In genomic region chr7:128854690-128855343, GRCm38 (mm10) we compare ENCODE assay signal across 11 mouse cellular contexts.
DNase-seq lines count a peak whose midpoint lies in the region; ATAC-seq and TF ChIP-seq lines count a peak whose summit lies in the region.
"Had no signal": no experiment of that assay in that cellular context is flagged by ENCODE, and none has a peak within 500 bp of the region (broad histone marks: within the 10 kb centered on the region; RNA-seq: fewer than 3 reads in every experiment).

No protein-coding gene starts in this region.

- H3K9ac ChIP-seq in heart, embryonic 16.5 days (ENCODE audit: low read length): no peak overlapping the region
- H3K9ac ChIP-seq in stomach, embryonic 15.5 days: no peak overlapping the region
- no peak overlapping the region for H3K9ac ChIP-seq in stomach, postnatal 0 days (ENCODE audit: low read length)
- H3K9ac ChIP-seq in forebrain, postnatal 0 days: no peak overlapping the region
- H3K9ac ChIP-seq: midbrain, embryonic 13.5 days had no signal

- TF ChIP-seq EP300 in stomach, postnatal 0 days (optimal IDR thresholded peaks at IDR 0.05): no peak

- 20% methylated on average over 18 of the region's 18 CpGs for WGBS in heart, embryonic 16.5 days
- 57% methylated on average over 18 of the region's 18 CpGs for WGBS in stomach, embryonic 15.5 days
- WGBS in stomach, postnatal 0 days: 56% methylated on average over 18 of the region's 18 CpGs
- WGBS in forebrain, postnatal 0 days: 44% methylated on average over 18 of the region's 18 CpGs

- H3K4me2 ChIP-seq in heart, embryonic 16.5 days (ENCODE audit: low read depth, low read length): peak overlapping the region; percentile 29; the same call in 1 of the 2 replicates
- H3K4me2 ChIP-seq in stomach, embryonic 15.5 days: no peak overlapping the region
- H3K4me2 ChIP-seq in stomach, postnatal 0 days (replicated peaks; ENCODE audit: low read depth): no peak overlapping the region
- peak overlapping the region; percentile 6; the same call in 1 of the 2 replicates for H3K4me2 ChIP-seq in forebrain, postnatal 0 days (ENCODE audit: low read depth)
- H3K4me2 ChIP-seq: midbrain, embryonic 13.5 days had no signal

- 0 out of 2 replicates have a peak, but pooled peaks cover 2% of the 10 kb centered on the region for H3K9me3 ChIP-seq in heart, embryonic 16.5 days (replicated peaks; ENCODE audit: control insufficient read depth, low read length)
- H3K9me3 ChIP-seq in stomach, embryonic 15.5 days: no peaks in the 10 kb centered on the region
- no peaks in the 10 kb centered on the region for H3K9me3 ChIP-seq in stomach, postnatal 0 days (ENCODE audit: control insufficient read depth, low read length)
- H3K9me3 ChIP-seq in forebrain, postnatal 0 days (ENCODE audit: low read length): no peaks in the 10 kb centered on the region

- H3K4me1 ChIP-seq in heart, embryonic 16.5 days (ENCODE audit: control insufficient read depth, insufficient read depth, low read length): peaks cover 6% of the 10 kb centered on the region
- no peaks in the 10 kb centered on the region for H3K4me1 ChIP-seq in stomach, embryonic 15.5 days
- H3K4me1 ChIP-seq in stomach, postnatal 0 days (replicated peaks; ENCODE audit: control insufficient read depth, insufficient read depth): no peaks in the 10 kb centered on the region
- H3K4me1 ChIP-seq in forebrain, postnatal 0 days (ENCODE audit: insufficient read depth): no peaks in the 10 kb centered on the region
- H3K4me1 ChIP-seq: midbrain, embryonic 13.5 days had no signal

- H3K27ac ChIP-seq in heart, embryonic 16.5 days (ENCODE audit: low read length): no peak overlapping the region
- no peak overlapping the region for H3K27ac ChIP-seq in stomach, embryonic 15.5 days
- H3K27ac ChIP-seq in stomach, postnatal 0 days (replicated peaks): no peak overlapping the region
- H3K27ac ChIP-seq in forebrain, postnatal 0 days (ENCODE audit: low read depth, low read length): no peak overlapping the region
- H3K27ac ChIP-seq in gastrocnemius, adult 2 months: no peak overlapping the region
- H3K27ac ChIP-seq: midbrain, embryonic 13.5 days had no signal

- TF ChIP-seq CTCF in stomach, postnatal 0 days (IDR thresholded peaks at IDR 0.05; ENCODE audit: low read depth): no peak
- TF ChIP-seq CTCF in forebrain, postnatal 0 days (IDR thresholded peaks at IDR 0.05; ENCODE audit: low read depth): no peak
- TF ChIP-seq CTCF in gastrocnemius, adult 2 months (IDR thresholded peaks at IDR 0.05): no peak

- intact Hi-C loops in gastrocnemius, adult 2 months (cut with DNase I): no loop called here

- no peak overlapping the region for H3K4me3 ChIP-seq in heart, embryonic 16.5 days (ENCODE audit: low read length)
- no peak overlapping the region for H3K4me3 ChIP-seq in stomach, embryonic 15.5 days (replicated peaks)
- no peak overlapping the region for H3K4me3 ChIP-seq in stomach, postnatal 0 days (ENCODE audit: low read depth, low read length)
- H3K4me3 ChIP-seq in forebrain, postnatal 0 days (ENCODE audit: low read depth, low read length): no peak overlapping the region
- H3K4me3 ChIP-seq in gastrocnemius, adult 2 months: no peak overlapping the region
- H3K4me3 ChIP-seq: midbrain, embryonic 13.5 days had no signal

- no peak for DNase-seq in heart, postnatal 4 days
- DNase-seq in stomach, postnatal 0 days (ENCODE audit: low spot score): no peak
- peak; percentile 70 for DNase-seq in forebrain, postnatal 0 days
- DNase-seq in gastrocnemius, adult 2 months: no peak
- DNase-seq: kidney, adult 9 months; lung, adult 2 months; thymus, postnatal 14 days had no signal

- no peaks in the 10 kb centered on the region for H3K27me3 ChIP-seq in heart, embryonic 16.5 days (ENCODE audit: control insufficient read depth, insufficient read depth, low read length)
- H3K27me3 ChIP-seq in stomach, embryonic 15.5 days (replicated peaks): no peaks in the 10 kb centered on the region
- no peaks in the 10 kb centered on the region for H3K27me3 ChIP-seq in stomach, postnatal 0 days (ENCODE audit: control insufficient read depth, insufficient read depth, low read length)
- H3K27me3 ChIP-seq in forebrain, postnatal 0 days (ENCODE audit: insufficient read depth, low read length): no peaks in the 10 kb centered on the region
- H3K27me3 ChIP-seq: midbrain, embryonic 13.5 days had no signal

- H3K36me3 ChIP-seq in heart, embryonic 16.5 days (ENCODE audit: control insufficient read depth, insufficient read depth): no peaks in the 10 kb centered on the region
- no peaks in the 10 kb centered on the region for H3K36me3 ChIP-seq in stomach, embryonic 15.5 days
- H3K36me3 ChIP-seq in stomach, postnatal 0 days (ENCODE audit: control insufficient read depth, insufficient read depth, low read length): no peaks in the 10 kb centered on the region
- no peaks in the 10 kb centered on the region for H3K36me3 ChIP-seq in forebrain, postnatal 0 days (ENCODE audit: insufficient read depth)
- H3K36me3 ChIP-seq: midbrain, embryonic 13.5 days had no signal

- ATAC-seq in heart, embryonic 16.5 days (replicated peaks; ENCODE audit: extremely low read depth, insufficient read depth, low FRiP score): no peak
- ATAC-seq in stomach, embryonic 15.5 days (ENCODE audit: insufficient read depth, low FRiP score, low read depth): peak; percentile 88; the same call in 1 of the 2 replicates
- no peak for ATAC-seq in stomach, postnatal 0 days (ENCODE audit: low FRiP score, low TSS enrichment)
- ATAC-seq in forebrain, postnatal 0 days: peak; percentile 78
- no peak for ATAC-seq in megakaryocyte, adult 5-6 weeks (ENCODE audit: poor library complexity, severe bottlenecking)
- ATAC-seq: midbrain, embryonic 13.5 days had no signal

Comparison
In these comparisons a context has a peak if more than half of its experiments do, and no peak if none do; other contexts are left out.
1. ATAC-seq: peak in stomach, embryonic 15.5 days (single experiment) and forebrain, postnatal 0 days (single experiment); none in heart, embryonic 16.5 days (single experiment), stomach, postnatal 0 days (single experiment) and megakaryocyte, adult 5-6 weeks (single experiment).
2. H3K4me2 ChIP-seq: peak in heart, embryonic 16.5 days (single experiment) and forebrain, postnatal 0 days (single experiment); none in stomach, embryonic 15.5 days (single experiment) and stomach, postnatal 0 days (single experiment).